Mouse (Mus musculus) skeletal muscle tissue, adult 2 months (tissue): ENCODE data around the gene C2cd4b.
A peak's percentile ranks its signal among the peaks of the same experiment; 100 is the strongest.

Source experiments
- DNase-seq: peaks from one replicate; pipeline ENCODE4 v3.0.0-alpha.2; 2012; ENCODE audit warnings: low read depth, low spot score

The C2cd4b gene

GRCm38 (mm10) chr9:67771293-67771692, 12.1 kb downstream of the C2cd4b start:
- DNase-seq: no peak

- DNase-seq: no peak
Observed at GRCm38 (mm10) chr9:67774201-67774600, 15.0 kb downstream of the C2cd4b start.

GRCm38 (mm10) chr9:67778553-67778952, 19.3 kb downstream of the C2cd4b start:
- DNase-seq: no peak

DNA sequence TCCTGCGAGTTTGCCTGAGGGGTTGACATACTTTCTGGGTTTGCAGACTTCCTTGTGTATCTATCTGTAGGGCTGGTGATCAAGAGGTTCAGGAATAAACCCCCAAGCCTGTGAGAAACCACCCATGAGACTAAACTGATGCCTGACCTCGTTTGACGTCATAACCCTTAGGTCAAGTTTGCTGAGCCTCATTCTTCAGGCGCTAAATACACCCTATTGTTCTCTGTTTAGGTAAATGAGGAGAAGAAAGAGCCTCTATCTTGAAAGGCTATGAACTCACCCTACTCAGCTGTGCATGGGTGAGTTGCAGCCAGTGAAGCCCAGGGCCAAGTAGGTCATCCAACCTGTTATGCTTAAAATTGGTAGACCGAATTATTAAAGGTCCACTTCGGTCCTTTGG, 23.5 kb downstream of the C2cd4b start:
- DNase-seq: no peak

DNA sequence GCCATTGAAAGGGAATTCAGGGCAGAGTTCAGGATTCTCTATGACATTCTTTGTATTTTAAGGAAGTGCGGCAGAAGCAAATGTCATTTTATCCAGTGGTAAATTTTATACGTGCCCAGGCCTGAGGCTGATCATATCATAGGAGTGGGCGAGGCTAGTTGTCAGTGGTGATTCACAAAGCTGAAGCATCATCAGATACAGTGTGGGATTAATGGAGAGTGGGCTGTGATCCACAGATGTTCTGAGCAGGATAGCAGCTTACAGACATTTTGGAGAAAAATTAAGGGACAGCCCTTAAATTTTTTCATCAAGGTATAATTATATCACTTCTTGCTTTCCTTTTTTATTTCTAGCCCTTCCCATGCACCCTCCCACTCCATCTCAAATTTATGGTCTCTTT, 24.2 kb downstream of the C2cd4b start:
- DNase-seq: no peak

GRCm38 (mm10) chr9:67783925-67784324, 24.7 kb downstream of the C2cd4b start:
- DNase-seq: no peak

DNA sequence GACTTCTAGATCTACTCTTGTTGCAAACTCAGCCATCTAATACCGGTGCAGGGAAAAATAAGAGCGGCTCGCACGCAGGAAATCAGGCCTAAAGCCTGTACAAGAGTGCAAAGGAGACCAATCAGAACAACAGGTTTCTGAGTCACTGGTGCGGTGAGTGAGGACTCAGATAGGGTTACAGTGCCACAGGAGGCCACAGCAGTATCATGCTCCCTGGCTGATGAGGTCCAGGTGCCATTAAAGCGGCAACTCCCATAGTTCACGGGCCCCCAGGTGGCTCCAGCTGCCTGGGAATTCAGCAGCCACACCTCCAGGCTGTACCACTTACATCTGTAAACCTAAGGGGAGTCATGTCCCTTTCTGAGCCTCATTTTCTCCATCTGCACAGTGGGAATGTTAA, 27.1 kb downstream of the C2cd4b start:
- DNase-seq: no peak

GRCm38 (mm10) chr9:67787671-67788070, 28.4 kb downstream of the C2cd4b start:
- DNase-seq: no peak

- no peak for DNase-seq
Observed at GRCm38 (mm10) chr9:67792405-67792804, 33.2 kb downstream of the C2cd4b start.

GRCm38 (mm10) chr9:67793501-67793900, 34.3 kb downstream of the C2cd4b start:
- DNase-seq: no peak

DNA sequence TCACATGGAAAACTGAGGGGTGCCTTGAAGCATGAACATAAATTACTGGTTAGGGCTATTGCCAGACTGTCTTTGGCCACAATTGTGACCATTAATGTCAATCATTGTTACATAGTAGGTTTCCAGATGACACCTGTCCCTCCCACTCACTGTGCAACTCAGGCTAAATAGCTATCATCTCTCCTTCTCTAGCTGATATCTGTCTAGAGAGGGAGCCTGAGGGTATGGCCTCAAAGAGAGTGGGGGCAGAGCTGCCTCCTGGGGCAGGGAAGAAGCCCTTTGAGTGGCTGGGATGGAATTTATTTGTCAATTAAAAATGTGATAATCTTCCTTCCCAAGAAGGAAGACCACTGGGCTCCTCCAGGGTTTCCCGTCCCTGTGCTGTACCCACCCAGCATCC, 35.0 kb downstream of the C2cd4b start:
- DNase-seq: no peak

DNA sequence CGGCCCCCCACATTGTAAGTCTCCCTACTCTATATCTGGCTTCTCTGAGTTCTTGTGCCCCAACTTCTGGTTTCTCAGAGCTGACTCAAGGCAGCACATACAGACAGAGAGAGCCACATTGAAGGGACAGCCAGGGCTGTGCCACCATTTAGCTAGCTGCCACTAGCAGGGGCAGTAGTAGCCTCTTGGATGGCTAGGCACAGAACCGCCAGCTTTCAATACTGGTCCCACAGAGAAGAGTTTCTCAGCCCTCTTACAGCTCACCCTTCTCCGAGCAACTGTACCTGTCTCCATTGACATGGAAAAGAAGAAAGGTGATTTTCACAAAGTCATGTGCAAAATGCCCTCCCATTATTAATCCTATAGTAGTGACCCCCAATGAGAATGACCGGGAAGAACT, 35.4 kb downstream of the C2cd4b start:
- no peak for DNase-seq

- DNase-seq: no peak
Observed at GRCm38 (mm10) chr9:67795205-67795675, 36.0 kb downstream of the C2cd4b start.

DNA sequence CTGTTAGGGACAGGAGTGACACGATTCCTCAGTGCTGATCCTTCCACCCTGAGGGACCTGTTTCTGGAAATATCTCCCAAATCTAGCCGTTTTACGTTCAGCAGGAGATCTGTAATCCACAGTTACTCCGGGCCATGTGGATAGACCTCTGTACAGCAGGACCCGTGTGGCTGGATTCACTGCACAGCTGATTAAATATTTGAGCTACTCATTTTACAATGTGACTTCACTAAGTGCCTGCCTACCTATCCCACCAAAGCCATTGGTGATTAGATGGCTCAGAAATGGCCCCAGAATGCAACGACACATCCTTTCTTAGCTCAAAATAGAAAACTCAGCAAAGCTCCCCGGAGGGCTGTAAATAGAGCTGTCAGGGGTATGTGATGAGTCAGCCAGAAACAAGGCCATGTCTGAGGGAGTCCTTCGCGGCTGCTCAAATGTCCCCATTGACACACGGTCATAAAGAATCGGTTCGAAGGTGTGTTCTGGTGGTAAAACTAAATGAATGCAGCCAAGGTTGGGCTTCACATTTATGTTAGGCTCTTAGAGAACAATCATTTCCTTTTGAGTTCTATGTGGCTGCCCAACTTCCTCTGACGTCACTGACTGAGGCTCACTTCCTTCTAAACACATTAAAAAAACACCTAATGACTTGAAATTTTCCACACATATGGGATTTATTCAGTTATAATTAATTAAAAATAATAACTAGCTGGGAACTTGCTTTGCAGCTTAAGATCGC, 40.0 kb downstream of the C2cd4b start:
- peak; percentile 45 for DNase-seq

GRCm38 (mm10) chr9:67802241-67802640, 43.0 kb downstream of the C2cd4b start:
- peak; percentile 29 for DNase-seq

- no peak for DNase-seq
Observed at GRCm38 (mm10) chr9:67807000-67807399, 47.8 kb downstream of the C2cd4b start.

DNA sequence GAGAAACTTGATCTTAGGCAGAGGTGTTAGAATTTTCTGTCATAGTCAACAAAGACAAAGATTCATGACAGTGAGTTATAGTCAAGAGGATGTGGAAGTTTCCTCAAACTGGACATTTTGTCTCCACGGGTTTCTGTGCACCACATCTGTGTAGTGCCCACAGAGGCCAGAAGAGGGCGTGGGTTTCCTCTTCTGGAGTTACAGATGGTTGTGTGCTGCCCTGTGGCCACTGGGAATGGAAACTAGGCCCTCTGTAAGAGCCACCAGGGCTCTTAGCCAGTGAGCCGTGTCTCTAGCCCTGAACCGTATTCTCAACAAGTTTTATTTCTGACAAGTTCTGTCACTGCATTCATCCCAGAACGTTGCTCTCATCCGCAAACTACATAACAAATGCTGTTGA, 51.3 kb downstream of the C2cd4b start:
- no peak for DNase-seq
